Mouse (Mus musculus) cerebellum, postnatal 14 days (tissue): ENCODE data around the gene Srsf6.

Experiments used
- DNase-seq, 2 experiments: peaks; one replicate each; pipeline ENCODE4 v3.0.0; 2021; ENCODE audit warnings: mixed read lengths in 2 of 2

The Srsf6 gene

DNA sequence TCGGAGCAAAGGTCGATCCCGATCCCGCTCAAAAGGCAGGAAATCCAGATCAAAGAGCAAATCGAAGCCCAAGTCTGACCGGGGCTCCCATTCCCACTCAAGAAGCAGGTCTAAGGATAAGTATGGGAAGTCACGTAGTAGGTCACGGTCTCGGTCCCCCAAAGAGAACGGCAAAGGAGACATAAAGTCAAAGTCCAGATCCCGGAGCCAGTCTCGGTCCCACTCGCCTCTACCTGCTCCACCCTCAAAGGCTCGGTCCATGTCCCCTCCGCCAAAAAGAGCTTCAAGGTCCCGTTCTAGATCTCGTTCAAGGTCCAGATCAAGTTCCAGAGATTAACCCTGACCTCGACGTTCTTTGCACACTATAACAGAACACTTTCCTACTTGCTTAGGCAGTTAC is 3.1 kb downstream of the Srsf6 start:
- DNase-seq = no peak

DNA sequence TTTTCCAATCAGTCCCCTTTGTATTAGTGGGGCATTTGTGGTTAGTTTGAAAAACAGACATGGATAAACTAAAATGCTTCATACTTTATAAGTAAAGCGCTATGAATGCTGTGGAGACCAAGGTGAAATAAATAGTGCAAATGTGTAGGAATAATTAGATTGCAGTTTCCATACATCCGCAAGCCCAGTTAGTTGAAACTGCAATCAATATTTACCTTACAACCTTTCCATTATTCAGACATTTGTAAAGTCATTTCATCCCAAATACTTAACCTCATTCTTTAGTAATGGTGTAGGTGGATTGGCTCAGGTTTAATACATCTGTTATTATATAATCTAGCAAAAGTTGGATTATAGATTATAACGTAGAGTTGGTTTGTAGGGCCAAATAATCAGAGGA is 4.4 kb downstream of the Srsf6 start:
- DNase-seq = no peak

DNA sequence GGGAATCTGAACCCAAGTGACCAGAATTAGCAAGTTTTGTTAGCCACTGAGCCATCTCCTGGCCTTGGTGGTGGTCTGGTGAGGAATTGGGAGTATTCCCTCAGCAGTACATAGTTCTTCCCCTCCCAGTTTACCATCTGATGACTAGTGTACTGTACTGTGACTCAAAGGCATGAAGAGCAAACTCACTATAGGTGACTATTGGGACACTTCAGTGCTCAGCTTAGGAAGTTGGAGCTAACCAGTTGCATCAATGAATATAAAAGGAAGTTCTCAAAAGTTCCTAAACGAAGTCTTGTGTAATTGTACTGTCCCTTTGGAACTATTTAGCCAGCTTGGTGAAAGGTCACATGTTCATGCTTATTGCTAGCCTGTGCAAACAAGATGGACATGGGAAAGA is 8.2 kb downstream of the Srsf6 start:
- DNase-seq = no peak

DNA sequence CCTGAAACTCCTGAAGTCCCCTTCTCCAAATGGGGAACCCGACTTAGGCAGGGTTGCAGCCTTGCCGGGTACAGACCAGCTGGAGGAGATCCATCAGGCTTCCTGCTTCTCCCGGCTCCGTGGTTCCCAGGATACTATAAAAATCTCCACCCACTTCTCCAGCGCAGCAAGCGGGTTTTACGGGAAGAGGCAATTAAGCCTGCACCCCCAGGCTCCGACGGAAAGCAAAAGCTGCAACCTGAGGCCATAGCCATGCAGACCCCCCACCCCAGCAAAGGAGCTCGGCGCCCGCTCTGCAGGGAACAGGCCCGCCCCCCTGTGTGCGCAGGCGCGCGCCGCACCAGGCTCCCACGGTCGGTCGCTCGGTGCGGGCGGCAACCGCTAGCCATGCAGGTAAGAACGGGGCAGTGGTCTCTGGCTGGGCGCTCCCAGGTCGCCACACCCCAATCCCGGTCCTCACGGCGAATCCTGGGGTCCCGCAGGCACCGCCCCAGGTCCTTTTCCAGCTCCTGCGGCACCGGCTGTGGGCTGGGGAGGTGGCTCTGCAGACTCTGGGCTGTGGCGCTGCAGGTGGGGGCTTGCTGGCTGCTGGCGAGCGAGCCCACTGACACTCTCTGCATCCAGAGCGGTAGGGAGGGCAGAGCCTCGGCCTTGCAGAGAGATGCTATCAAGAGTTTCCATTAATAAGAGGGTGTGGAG is 12.0 kb downstream of the Srsf6 start, which contains the start of gene L3mbtl1:
TSS of gene L3mbtl1 (plus strand) at position 325 of the 699 bp plus-strand sequence.
- peak; percentile 41 to 63 for DNase-seq

DNA sequence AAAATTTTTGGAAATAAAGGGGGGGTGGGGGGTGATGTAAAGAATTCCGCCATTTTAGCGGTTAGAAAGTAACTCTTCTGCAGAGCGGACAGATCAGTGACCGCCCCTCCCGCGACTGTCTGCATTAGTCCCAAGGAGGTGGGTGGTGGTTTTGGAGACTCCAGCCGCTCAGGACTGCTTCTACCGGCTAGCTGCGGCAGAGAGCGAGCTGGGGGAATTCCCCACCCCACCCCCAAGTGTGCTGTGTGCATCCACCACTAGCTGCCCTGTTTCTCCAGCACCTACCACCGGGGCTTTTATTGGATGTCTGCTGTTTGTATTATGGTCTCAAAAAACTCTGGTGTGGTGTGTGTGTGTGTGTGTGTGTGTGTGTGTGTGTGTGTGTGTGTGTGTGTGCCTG is 12.6 kb downstream of the Srsf6 start:
- DNase-seq = no peak

DNA sequence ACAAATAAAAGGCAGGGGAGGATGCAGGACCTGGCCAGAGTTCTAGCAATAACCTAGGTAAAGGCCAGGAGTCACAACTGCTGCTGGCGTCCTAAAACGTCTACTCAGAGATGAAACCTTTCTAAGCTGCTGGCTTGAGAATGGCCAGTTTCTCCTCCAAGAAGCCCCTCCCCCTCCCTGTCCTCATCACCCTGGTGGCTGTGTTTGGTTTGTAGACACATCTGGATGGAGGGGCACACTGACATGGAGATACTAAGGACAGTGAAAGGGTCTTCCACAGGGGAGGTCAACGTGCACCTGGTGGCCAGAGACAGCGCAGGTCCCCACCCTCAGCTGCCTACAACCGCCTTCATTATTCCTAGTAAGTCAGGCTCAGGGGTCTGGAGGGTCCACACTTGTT is 15.6 kb downstream of the Srsf6 start:
- no peak for DNase-seq

DNA sequence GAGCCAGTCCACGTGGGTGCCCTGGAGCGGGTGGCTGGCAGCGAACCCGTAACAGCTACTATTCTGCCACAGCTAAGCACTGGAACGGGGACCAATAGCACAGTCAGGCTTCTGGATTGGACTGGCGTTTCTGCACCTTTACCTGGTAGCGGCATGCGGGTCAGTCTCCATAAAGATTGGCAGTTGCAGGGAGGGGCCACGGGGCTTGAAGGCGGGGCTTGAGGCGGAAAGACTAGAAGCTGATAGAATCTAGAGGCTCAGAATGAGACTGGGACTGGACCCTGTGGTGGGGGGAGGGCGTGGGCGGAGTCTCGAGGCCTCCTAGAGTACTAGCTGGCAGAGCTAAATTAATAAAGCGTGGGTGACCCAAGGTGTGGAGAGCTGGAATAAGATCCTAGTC is 16.4 kb downstream of the Srsf6 start:
- DNase-seq = peak; percentile 40 to 71

DNA sequence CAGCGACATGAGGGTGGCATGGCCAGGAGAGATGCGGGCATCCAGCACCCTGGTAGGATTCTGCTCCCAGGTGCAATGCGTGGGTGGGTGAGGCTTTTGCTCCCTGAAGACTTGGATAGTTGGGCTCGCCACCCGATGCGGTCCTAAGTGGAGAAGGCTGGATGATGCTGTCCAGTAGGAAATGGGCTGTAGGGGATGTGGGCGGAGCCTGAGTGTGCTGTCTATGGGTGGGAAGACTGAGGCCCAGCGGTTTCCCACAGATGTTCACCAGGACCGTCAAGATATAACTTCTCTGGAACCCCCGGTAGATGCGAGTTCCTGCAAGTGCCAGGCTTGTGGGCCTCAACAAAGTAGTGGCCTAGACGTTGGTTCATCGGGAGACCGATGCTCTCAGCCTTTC is 16.9 kb downstream of the Srsf6 start:
- DNase-seq = no peak

DNA sequence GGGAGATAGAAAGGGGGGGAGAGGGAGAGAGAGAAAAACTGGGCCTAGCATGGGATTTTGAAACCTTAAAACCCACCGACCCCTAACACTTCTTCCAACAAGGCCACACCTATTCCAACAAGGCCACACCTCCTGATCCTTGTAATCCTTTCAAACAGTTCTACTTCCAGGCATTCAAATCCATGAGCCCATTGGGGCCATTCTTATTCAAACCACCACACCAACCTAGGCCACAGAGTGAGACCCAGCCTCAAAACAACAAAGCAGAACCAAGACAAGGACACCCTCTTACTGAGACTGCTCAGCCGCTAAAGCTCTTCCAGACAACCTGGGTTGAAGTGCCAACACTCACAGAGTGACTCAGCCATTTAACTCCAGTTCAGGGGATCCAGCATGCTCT is 19.4 kb downstream of the Srsf6 start:
- no peak for DNase-seq

DNA sequence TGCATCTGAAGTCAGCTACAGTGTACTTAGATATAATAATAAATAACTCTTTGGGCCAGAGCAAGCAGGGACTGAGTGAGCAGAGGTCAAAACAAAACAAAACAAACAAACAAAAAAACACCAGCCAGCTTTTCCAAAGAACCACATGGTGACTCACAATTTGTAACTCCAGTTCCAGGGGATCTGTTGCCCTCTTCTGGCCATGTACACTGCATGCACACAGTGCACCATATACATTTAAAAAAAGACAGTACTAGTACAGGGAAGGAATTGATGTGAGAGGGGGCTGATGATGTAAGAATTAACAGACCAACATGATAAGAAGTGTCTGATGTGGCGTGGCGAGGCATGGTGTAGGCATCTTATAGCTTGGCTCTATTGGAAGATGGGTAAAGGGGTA is 25.5 kb downstream of the Srsf6 start:
- DNase-seq = no peak

DNA sequence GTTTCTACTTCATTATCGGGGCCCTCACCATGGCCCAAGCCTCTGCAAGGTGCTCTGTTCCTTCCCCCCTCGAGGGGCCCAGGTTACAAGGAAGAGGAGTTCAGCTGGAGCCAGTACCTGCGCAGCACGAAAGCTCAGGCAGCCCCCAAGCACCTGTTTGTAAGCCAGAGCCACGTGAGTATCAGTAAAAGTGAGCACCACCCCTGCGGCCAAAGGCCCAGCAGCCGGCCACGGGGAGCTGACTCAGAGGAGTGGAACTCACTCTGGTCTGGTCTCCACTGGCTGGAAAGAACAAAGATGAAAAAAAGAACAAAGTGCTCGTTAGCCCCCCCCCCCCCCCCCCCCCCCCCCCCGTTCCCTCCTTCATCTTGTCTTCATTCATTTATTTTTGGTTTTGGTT is 30.0 kb downstream of the Srsf6 start:
- DNase-seq = no peak

DNA sequence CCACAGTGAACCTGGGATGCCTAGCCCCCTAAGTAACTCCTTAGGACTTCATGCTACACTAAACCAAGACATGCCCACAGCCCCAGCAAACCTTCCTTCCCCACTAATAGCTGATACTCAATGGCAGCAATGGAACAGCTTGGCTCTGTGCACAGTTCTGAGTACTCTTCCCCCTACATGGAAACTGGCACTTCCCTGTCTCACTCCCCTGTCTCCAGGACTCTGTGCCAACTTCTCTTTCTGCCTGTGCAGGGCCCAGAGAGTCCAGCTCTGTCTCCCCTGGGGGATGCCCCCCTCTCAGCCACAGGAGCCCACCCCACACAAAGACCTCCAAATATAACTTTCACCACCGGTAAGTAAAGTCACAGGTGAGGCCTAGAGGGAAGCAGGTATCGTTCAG is 35.4 kb downstream of the Srsf6 start:
- DNase-seq = no peak

DNA sequence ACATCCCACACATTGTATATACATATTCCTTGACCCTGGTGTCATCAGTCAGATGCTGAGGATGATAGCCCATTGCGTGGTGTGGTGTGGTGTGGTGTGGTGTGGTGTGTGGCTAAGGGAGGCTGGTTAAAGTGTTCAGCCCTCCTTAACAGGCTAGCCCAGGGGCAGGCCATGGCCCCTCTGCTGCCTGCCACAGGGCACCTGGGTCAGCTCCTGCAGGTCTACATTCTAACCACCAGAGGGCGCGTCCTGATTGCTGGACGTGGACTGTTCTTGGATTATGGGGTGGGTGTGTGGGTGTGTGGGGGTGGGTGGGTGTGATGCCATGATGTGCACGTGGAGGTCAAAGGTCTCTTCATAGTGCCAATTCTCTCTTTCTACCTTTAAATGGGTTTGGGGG is 37.0 kb downstream of the Srsf6 start:
- DNase-seq = peak; percentile 62 to 65

DNA sequence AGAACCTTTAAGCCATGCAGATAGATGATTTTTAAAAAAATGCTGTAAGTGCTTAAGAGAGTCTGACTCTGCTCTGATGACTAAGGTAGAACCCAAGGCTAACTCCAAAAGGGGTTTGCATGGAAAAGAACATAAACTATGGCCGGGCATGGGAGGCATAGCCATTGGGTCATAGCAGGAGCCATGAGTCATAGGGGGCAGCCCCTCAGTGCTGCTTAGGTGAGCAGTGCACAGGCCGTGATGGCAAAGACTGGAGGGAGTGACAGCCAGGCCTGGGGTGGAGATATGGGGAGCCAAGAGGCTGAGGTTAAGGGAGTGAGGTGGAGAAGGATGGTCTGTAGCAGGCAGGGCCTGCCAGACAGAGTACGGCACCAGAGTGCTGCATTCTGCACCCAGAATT is 37.8 kb downstream of the Srsf6 start:
- no peak for DNase-seq

DNA sequence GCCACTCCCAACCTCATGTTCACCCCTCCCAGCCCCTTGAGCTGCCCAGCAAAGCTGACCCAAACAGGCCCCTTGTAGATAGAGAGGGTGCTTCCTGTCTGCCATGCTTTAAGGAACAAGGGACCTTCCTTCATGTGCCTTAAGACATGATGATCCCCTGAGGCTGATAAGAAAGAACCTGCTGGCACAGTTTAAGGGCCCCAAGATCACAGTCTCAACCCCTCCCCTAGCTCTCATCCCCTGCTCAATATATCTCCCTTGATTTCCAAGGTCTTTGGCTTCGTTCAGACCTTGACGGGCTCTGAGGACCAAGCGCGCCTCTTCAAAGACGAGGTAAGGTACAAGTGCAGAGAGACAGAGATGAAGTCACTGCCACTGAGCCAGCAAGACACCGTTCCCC is 39.6 kb downstream of the Srsf6 start:
- DNase-seq = no peak

DNA sequence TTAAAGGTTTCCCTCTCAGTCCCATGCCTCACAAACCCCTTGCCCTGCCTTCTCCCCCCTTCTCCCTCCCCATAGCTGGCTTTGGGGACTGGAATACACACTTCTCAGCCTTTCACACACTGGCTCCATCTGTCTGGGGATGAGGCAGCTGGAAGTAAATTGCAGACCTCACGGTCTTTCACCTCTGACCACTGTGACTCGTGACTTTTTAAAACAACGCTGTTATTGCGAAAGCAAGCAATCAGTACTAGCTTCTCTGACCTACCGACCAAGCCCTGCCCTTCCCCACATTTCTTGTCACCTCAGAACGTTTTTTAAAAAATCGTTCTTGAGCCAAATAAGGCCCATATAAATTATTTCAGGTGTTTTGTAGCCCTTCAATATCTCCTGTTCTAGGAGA is 41.4 kb downstream of the Srsf6 start:
- no peak for DNase-seq

DNA sequence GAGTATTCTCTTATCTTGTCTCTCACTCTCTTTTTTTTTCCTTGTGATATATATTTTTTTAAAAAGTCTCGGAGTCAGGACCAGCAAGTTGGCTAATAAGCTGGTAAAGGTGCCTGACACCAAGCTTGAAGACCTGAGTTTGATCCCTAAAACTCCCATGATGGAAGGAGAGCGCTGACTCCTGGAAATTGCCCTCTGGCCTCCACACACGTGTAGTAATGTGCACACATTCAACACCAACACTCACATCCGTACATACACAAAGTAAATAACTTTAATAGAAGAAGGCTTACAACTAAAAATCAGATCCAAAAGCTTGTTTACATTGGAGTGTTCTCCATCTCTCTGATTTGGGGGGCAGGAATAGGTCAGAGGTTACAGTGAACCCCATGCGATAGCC is 41.9 kb downstream of the Srsf6 start:
- DNase-seq = no peak

DNA sequence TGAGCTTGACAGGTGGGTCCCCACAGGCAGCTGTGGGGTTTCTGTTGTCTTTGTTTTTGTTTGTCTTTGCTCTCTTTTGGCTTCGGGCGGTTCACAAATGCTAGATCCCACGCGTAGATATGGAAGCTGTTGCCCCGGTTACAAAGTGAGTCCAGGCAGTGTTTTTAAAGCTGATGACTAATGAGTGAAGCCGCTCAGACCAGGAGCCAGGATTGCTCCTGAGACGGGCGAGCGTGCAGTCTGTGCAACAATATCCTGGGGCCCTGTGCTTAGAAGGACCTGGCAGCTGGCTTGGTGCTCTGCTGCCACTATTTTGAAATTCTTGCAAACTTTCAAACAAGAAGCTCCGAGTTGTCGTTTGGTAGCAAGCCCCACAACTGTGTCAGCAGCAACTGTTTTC is 42.3 kb downstream of the Srsf6 start:
- no peak for DNase-seq

DNA sequence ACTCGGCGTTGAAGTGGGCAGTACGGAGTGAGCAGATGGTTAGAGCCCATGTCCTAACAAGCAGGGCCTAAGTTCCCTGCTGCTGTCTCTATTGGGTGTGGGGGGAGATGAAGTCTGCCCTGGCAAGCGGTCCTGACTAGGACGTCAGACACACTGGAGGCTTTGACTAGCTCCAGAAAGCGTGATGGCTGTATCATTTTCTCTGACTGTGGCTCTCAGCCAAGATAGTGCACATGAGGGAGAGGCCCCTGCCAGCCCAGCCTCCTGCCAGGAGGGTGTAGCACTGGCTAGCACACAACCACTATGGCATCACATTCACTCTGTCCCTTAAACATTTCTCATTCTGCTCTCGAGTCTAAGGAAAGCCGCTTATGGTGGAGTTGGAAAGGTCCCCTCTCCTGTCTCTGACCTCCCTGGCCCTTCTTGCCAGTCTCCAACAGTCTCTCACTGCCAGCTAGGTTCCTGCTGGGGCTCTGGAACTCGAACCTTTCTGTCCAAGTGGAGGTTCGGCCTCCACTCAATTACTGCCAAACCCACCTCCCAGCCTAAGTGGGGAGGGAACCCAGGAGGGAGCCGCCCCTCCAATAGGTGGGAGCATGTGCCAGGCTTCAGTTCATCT is 43.9 kb downstream of the Srsf6 start:
- peak; percentile 36 to 48 for DNase-seq

DNA sequence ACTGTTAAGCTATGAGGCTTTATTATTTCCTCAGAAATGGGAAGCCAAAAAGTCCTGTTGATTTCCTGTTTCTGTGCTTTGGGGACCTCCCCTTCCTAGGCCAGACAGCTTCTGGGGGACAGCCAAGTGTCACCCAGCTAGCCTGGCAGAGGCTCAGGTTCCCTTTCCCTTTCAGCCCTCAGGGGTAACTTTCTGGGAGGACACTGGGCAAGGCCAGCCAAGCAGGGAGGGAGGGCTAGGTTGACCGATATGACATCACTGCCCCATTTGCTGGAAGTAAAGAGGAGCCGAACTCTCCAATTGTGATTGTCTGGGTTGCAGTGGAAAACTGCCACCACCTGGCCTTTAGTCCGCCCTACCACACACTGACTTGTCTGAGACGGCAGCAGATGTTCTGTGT is 44.7 kb downstream of the Srsf6 start:
- DNase-seq = peak; percentile 23 to 48

DNA sequence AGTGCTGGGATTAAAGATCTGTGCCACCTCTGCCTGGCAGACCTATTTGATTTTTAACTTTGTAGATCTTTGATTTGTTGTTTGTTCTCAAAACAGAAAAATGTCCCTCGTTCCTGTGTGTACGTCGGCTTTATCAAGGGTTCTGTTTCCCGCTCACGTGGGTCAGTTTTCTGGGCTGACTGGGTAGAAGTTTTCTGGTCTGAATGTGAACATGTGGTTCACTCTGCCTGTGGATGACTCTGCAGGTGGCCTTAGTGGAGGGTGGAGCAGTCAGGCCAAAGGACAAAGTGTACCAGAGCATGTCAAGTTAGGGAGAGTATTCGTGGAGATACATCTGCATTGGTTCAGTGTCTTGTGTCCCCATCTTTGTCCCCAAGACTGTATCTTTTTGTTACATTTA is 53.1 kb downstream of the Srsf6 start:
- DNase-seq = no peak

DNA sequence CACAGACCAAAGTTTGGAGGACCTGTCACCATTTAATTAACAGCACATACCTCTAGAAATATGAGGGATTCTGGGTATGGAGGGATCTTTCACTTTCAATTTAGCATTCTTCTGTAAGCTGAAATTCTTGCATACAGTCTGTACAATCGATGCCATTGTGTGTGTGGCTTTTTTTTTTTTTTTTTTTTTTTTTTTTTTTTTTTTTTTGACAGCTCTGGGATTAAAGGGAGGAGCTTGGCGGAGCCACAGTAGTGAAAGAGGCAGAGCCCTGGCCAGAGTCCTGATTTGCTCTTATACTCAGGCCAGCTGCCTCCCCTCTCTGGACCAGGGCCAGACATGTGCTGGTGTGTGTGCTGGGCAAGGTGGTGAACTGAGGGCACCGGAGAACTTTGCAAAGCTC is 54.6 kb downstream of the Srsf6 start:
- DNase-seq = peak; percentile 39 to 66
